Comparison of ENCODE assay signal across 30 mouse cellular contexts in the genomic region with DNA sequence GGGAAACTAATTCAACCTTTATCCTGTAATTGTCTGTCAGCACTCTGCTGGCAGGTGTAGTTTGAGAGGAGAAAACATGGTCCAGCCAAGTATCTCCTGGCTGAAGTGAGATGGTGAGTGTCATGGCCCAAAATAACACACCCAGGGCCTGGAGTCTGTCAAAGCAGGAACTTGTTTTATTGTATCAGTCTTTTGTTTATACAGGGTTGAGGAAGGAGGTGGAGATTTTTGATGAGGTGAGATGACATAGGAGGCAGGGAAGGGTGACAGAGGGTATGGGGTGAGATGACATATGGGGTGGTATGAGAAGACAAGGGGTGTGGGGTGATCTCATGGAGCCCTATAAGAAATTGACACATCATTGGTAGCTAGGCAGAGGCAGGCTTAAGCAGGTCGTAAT.
DNase-seq lines count a peak whose midpoint lies in the region; ATAC-seq and TF ChIP-seq lines count a peak whose summit lies in the region.
"Had no signal": no experiment of that assay in that cellular context is flagged by ENCODE, and none has a peak within 500 bp of the region (broad histone marks: within the 10 kb centered on the region; RNA-seq: fewer than 3 reads in every experiment).

No protein-coding gene starts in this region.

- no peak overlapping the region for H3K27ac ChIP-seq in CH12.LX (ENCODE audit: insufficient read depth, low read depth)
- peak overlapping the region; percentile 54 to 59 for H3K27ac ChIP-seq in heart, embryonic 14.5 days (replicated peaks in 1 of 2; ENCODE audit: control insufficient read depth in 1 of 2, insufficient read depth in 1 of 2, low read depth in 2 of 2, low read length in 2 of 2)
- no peak overlapping the region for H3K27ac ChIP-seq in kidney, adult 2 months (ENCODE audit: insufficient read depth, low read depth, low read length)
- H3K27ac ChIP-seq in forebrain, embryonic 14.5 days (ENCODE audit: low read depth, low read length) = no peak overlapping the region
- H3K27ac ChIP-seq: embryonic facial prominence, embryonic 13.5 days; forebrain, embryonic 10.5 days; hindbrain, embryonic 13.5 days; liver, embryonic 12.5 days; stomach, postnatal 0 days had no signal

- no peaks in the 10 kb centered on the region for H3K27me3 ChIP-seq in CH12.LX (replicated peaks)
- no peaks in the 10 kb centered on the region for H3K27me3 ChIP-seq in heart, embryonic 14.5 days (ENCODE audit: control insufficient read depth, insufficient read depth, low read length)
- H3K27me3 ChIP-seq in kidney, adult 2 months (replicated peaks; ENCODE audit: control insufficient read depth, insufficient read depth, low read length) = no peaks in the 10 kb centered on the region
- no peaks in the 10 kb centered on the region for H3K27me3 ChIP-seq in forebrain, embryonic 14.5 days (replicated peaks; ENCODE audit: control insufficient read depth, insufficient read depth, low read length)
- H3K27me3 ChIP-seq: embryonic facial prominence, embryonic 13.5 days; hindbrain, embryonic 13.5 days; liver, embryonic 12.5 days; Patski had no signal

- peak; percentile 6 for DNase-seq in CH12.LX (ENCODE audit: extremely low read depth)
- peak; percentile 37 to 47 for DNase-seq in heart, adult 9 months (ENCODE audit: low spot score in 2 of 2)
- DNase-seq in heart, postnatal 14 days = peak; percentile 2 to 47
- DNase-seq in kidney, adult 2 months = no peak
- DNase-seq in forebrain, embryonic 14.5 days (ENCODE audit: low spot score) = no peak
- DNase-seq: adrenal gland, postnatal 14 days; cerebellum, adult 11-12 months; cerebellum, postnatal 10 days; gastrocnemius, postnatal 10 days; kidney, adult 9 months; kidney, postnatal 10 days; layer of hippocampus, postnatal 36 days; left cerebral cortex, postnatal 4 days; liver, postnatal 0 days; lung, postnatal 36 days; midbrain, embryonic 14.5 days; right cerebral cortex, adult 18-20 months; spleen, adult 18-20 months; thymus, adult 18-20 months; thymus, postnatal 25 days had no signal

- H3K36me3 ChIP-seq in CH12.LX (replicated peaks in 1 of 2; ENCODE audit: control insufficient read depth in 1 of 2, insufficient read depth in 1 of 2, low read length in 1 of 2) = no peaks in the 10 kb centered on the region
- H3K36me3 ChIP-seq in heart, embryonic 14.5 days (ENCODE audit: control insufficient read depth, insufficient read depth, low read length) = no peaks in the 10 kb centered on the region
- no peaks in the 10 kb centered on the region for H3K36me3 ChIP-seq in kidney, adult 2 months (ENCODE audit: control insufficient read depth, insufficient read depth, low read length)
- no peaks in the 10 kb centered on the region for H3K36me3 ChIP-seq in forebrain, embryonic 14.5 days (ENCODE audit: control insufficient read depth, insufficient read depth, low read length)
- H3K36me3 ChIP-seq: embryonic facial prominence, embryonic 13.5 days; forebrain, embryonic 10.5 days; hindbrain, embryonic 13.5 days; liver, embryonic 12.5 days had no signal

- TF ChIP-seq EP300 in CH12.LX (IDR thresholded peaks at IDR 0.05; ENCODE audit: low read length) = no peak

- in situ Hi-C loops in CH12.LX (cut with MboI; ENCODE audit: low pct_ligation_motif_present, low pct_unique_long_range_greater_than_20kb, low sequenced_read_pairs) = no loop called here

- dilution Hi-C loops in CH12.LX (cut with MboI; ENCODE audit: extremely low pct_ligation_motif_present, extremely low pct_unique_long_range_greater_than_20kb, low sequenced_read_pairs) = no loop called here

- H3K4me2 ChIP-seq in CH12.LX (ENCODE audit: insufficient read depth, low read depth, poor library complexity, severe bottlenecking) = no peak overlapping the region
- H3K4me2 ChIP-seq in heart, embryonic 14.5 days (ENCODE audit: low read length) = no peak overlapping the region
- H3K4me2 ChIP-seq in forebrain, embryonic 14.5 days (ENCODE audit: low read length) = no peak overlapping the region
- H3K4me2 ChIP-seq: embryonic facial prominence, embryonic 13.5 days; hindbrain, embryonic 13.5 days; liver, embryonic 12.5 days had no signal

- TF ChIP-seq RAD21 in CH12.LX (IDR thresholded peaks at IDR 0.05; ENCODE audit: low read depth, low read length) = no peak

- H3K4me1 ChIP-seq in CH12.LX (ENCODE audit: control insufficient read depth in 1 of 2, insufficient read depth in 2 of 2) = no peaks in the 10 kb centered on the region
- no peaks in the 10 kb centered on the region for H3K4me1 ChIP-seq in heart, embryonic 14.5 days (ENCODE audit: control insufficient read depth in 2 of 2, insufficient read depth in 2 of 2, low read length in 2 of 2)
- no peaks in the 10 kb centered on the region for H3K4me1 ChIP-seq in kidney, adult 2 months (ENCODE audit: control insufficient read depth, insufficient read depth, low read length)
- no peaks in the 10 kb centered on the region for H3K4me1 ChIP-seq in forebrain, embryonic 14.5 days (ENCODE audit: control insufficient read depth, insufficient read depth, low read length)
- H3K4me1 ChIP-seq: embryonic facial prominence, embryonic 13.5 days; forebrain, embryonic 10.5 days; hindbrain, embryonic 13.5 days; liver, embryonic 12.5 days had no signal

- no peak for TF ChIP-seq POLR2A in CH12.LX (IDR thresholded peaks at IDR 0.05; ENCODE audit: low read depth, low read length)
- no peak for TF ChIP-seq POLR2A in kidney, adult 2 months (IDR thresholded peaks at IDR 0.05; ENCODE audit: low read depth, low read length)

- intact Hi-C loops in heart, postnatal 14 days (cut with DNase I) = no loop called here

- H3K9me3 ChIP-seq in CH12.LX (replicated peaks; ENCODE audit: low read length) = peaks cover 9% of the 10 kb centered on the region
- peaks cover 12% of the 10 kb centered on the region; the same call in 1 of the 2 replicates for H3K9me3 ChIP-seq in heart, embryonic 14.5 days (ENCODE audit: control insufficient read depth, low read length)
- no peaks in the 10 kb centered on the region for H3K9me3 ChIP-seq in forebrain, embryonic 14.5 days (replicated peaks; ENCODE audit: control insufficient read depth, low read length)
- H3K9me3 ChIP-seq: embryonic facial prominence, embryonic 13.5 days; liver, embryonic 12.5 days had no signal

- H3K79me2 ChIP-seq in CH12.LX (replicated peaks; ENCODE audit: control insufficient read depth, extremely low read depth, insufficient read depth, poor library complexity, severe bottlenecking) = no peaks in the 10 kb centered on the region

- H3K9ac ChIP-seq in CH12.LX (ENCODE audit: insufficient read depth, low read depth) = no peak overlapping the region
- H3K9ac ChIP-seq in heart, embryonic 14.5 days (ENCODE audit: low read length) = no peak overlapping the region
- H3K9ac ChIP-seq in forebrain, embryonic 14.5 days (ENCODE audit: low read length) = no peak overlapping the region
- H3K9ac ChIP-seq: embryonic facial prominence, embryonic 13.5 days; hindbrain, embryonic 13.5 days; liver, embryonic 12.5 days; liver, postnatal 0 days had no signal

- TF ChIP-seq CTCF in CH12.LX (conservative IDR thresholded peaks at IDR 0.05 in 1 of 2, IDR thresholded peaks at IDR 0.05 in 1 of 2; ENCODE audit: low read depth in 2 of 2, low read length in 2 of 2) = no peak
- TF ChIP-seq CTCF in kidney, adult 2 months (conservative IDR thresholded peaks at IDR 0.05; ENCODE audit: insufficient read depth, insufficient read length, low read depth, low read length) = no peak

- no peak overlapping the region for H3K4me3 ChIP-seq in CH12.LX (replicated peaks in 1 of 3; ENCODE audit: low read depth in 2 of 3, low read length in 2 of 3, poor library complexity in 1 of 3)
- no peak overlapping the region for H3K4me3 ChIP-seq in heart, embryonic 14.5 days (ENCODE audit: control insufficient read depth in 1 of 2, insufficient read depth in 1 of 2, low read depth in 1 of 2, low read length in 2 of 2)
- H3K4me3 ChIP-seq in kidney, adult 2 months (ENCODE audit: insufficient read depth, low read depth, low read length) = no peak overlapping the region
- H3K4me3 ChIP-seq in forebrain, embryonic 14.5 days (ENCODE audit: low read depth, low read length) = no peak overlapping the region
- H3K4me3 ChIP-seq: embryonic facial prominence, embryonic 13.5 days; forebrain, embryonic 10.5 days; hindbrain, embryonic 13.5 days; liver, embryonic 12.5 days had no signal

- peak; percentile 85 for ATAC-seq in heart, embryonic 14.5 days (ENCODE audit: insufficient number of reproducible peaks, insufficient read depth, low FRiP score, low read depth)
- no peak for ATAC-seq in forebrain, embryonic 14.5 days
- no peak for ATAC-seq in frontal cortex, adult (ENCODE audit: low TSS enrichment)
- ATAC-seq: forebrain, embryonic 16.5 days; intestine, embryonic 16.5 days; liver, embryonic 12.5 days; liver, postnatal 0 days; Patski had no signal

- WGBS in heart, embryonic 14.5 days = 29% methylated on average over 1 of the region's 1 CpGs
- WGBS in kidney, adult 2 months = 70% methylated on average over 1 of the region's 1 CpGs
- 90% methylated on average over 1 of the region's 1 CpGs for WGBS in forebrain, embryonic 14.5 days

TF ChIP-seq in CH12.LX, 34 proteins besides CTCF, POLR2A, EP300 and RAD21:
- TF ChIP-seq MYC (IDR thresholded peaks at IDR 0.05; ENCODE audit: low read depth, low read length) = no peak
- no peak for TF ChIP-seq IRF4 (IDR thresholded peaks at IDR 0.05; ENCODE audit: low read depth, low read length)
- TF ChIP-seq JUND (conservative IDR thresholded peaks at IDR 0.05; ENCODE audit: low read depth, low read length) = no peak
- TF ChIP-seq SIN3A (IDR thresholded peaks at IDR 0.05; ENCODE audit: low read length) = no peak
- TF ChIP-seq JUN (IDR thresholded peaks at IDR 0.05; ENCODE audit: insufficient read depth, low read depth, low read length) = no peak
- TF ChIP-seq PAX5 (IDR thresholded peaks at IDR 0.05; ENCODE audit: low read length) = no peak
- TF ChIP-seq MAFK (IDR thresholded peaks at IDR 0.05; ENCODE audit: insufficient replicate concordance, low read length) = no peak
- TF ChIP-seq RCOR1 (conservative IDR thresholded peaks at IDR 0.05; ENCODE audit: low read depth, low read length) = no peak
- TF ChIP-seq MXI1 (IDR thresholded peaks at IDR 0.05; ENCODE audit: low read depth, low read length) = no peak
- no peak for TF ChIP-seq UBTF (IDR thresholded peaks at IDR 0.05; ENCODE audit: low read depth, low read length)
- TF ChIP-seq ZMIZ1 (IDR thresholded peaks at IDR 0.05; ENCODE audit: low read depth, low read length) = no peak
- TF ChIP-seq SMC3 (IDR thresholded peaks at IDR 0.05; ENCODE audit: low read depth, low read length) = no peak
- TF ChIP-seq MEF2A (IDR thresholded peaks at IDR 0.05; ENCODE audit: borderline replicate concordance, low read depth, low read length) = no peak
- no peak for TF ChIP-seq TCF12 (IDR thresholded peaks at IDR 0.05; ENCODE audit: low read depth, low read length)
- no peak for TF ChIP-seq CHD1 (IDR thresholded peaks at IDR 0.05; ENCODE audit: low read depth, low read length)
- TF ChIP-seq ETS1 (conservative IDR thresholded peaks at IDR 0.05; ENCODE audit: low read depth, low read length) = no peak
- no peak for TF ChIP-seq TBP (conservative IDR thresholded peaks at IDR 0.05; ENCODE audit: low read depth, low read length)

Comparison
In these comparisons a context has a peak if more than half of its experiments do, and no peak if none do; other contexts are left out.
1. DNase-seq: peak in CH12.LX (single experiment), heart, adult 9 months (2 of 2) and heart, postnatal 14 days (2 of 2); none in kidney, adult 2 months (single experiment) and forebrain, embryonic 14.5 days (single experiment).
2. H3K27ac ChIP-seq: peak in heart, embryonic 14.5 days (2 of 2); none in CH12.LX (single experiment), kidney, adult 2 months (single experiment) and forebrain, embryonic 14.5 days (single experiment).